Mouse (Mus musculus): ENCODE data around the gene Wnk2. TPM values are rescaled to one million over a fixed set of nuclear protein-coding genes. Genes with fewer than 3 reads are reported as not detected.

Wnk2 gene
- polyA plus RNA-seq, 1 experiment from 2014 or later, result 0.55 TPM

DNA sequence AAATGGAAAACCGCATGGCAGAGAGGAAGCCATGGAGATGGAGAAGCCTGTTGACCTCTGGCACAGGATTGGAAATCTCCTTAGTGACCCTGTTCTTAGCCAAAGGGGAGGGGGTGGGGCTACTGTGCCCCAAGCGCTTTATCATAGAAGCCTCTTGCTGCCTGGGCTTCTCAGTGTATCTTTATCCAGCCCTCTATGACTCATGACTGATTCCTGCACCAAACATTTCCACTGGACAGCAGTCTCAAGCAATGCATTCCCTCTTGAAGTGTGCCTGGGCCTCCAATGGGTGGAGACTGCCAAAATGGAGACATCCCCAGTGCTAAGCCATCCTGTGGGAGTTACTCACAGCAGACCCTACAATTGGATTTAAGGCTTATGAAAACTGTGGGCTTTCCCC lies 157.7 kb downstream of the Wnk2 start:
- DNase-seq (ENCODE audit: low spot score), result no peak

Other genes starting within 250 kb of the Wnk2 start
- 26.2 and 28.3 TPM in 2 replicates for gene Fam120a, start 180.0 kb downstream of the Wnk2 start, polyA plus RNA-seq (2015; fragmentation: Nextera tagmentation; extraction: Ambion mirVana)
- gene Ninj1, start 39.5 kb upstream of the Wnk2 start, polyA plus RNA-seq (2015; fragmentation: Nextera tagmentation; extraction: Ambion mirVana), result 29.5 and 32.8 TPM in 2 replicates
- gene Card19, start 68.0 kb upstream of the Wnk2 start, polyA plus RNA-seq (2015; fragmentation: Nextera tagmentation; extraction: Ambion mirVana), result 44.8 and 45.7 TPM in 2 replicates
- 11.3 and 14.1 TPM in 2 replicates for gene Susd3, start 100.7 kb upstream of the Wnk2 start, polyA plus RNA-seq (2015; fragmentation: Nextera tagmentation; extraction: Ambion mirVana)
- gene Fgd3, start 172.3 kb upstream of the Wnk2 start, polyA plus RNA-seq (2015; fragmentation: Nextera tagmentation; extraction: Ambion mirVana), result 1.7 and 2.1 TPM in 2 replicates
- 25.4 and 27.0 TPM in 2 replicates for gene Bicd2, start 193.6 kb upstream of the Wnk2 start, polyA plus RNA-seq (2015; fragmentation: Nextera tagmentation; extraction: Ambion mirVana)

Measured in thymus, postnatal 0 days (tissue).